Mouse (Mus musculus) embryo, embryonic 10 days (tissue): ENCODE measurements at regions not wholly inside any gene's neighbourhood (a gene's known extent, or its start where the extent isn't known, plus 50 kb on each side); places are given as distances from the start of the nearest gene placed in this dataset.
A peak's percentile ranks its signal among the peaks of the same experiment; 100 is the strongest.

Experiments
- DNase-seq: peaks from one replicate; pipeline ENCODE4 v3.0.0-alpha.2; 2015; ENCODE audit warnings: low spot score

GRCm38 (mm10) chr3:124849915-124850314, 269.0 kb upstream of the 1700003H04Rik start:
- DNase-seq = no peak

- no peak for DNase-seq
Observed at GRCm38 (mm10) chr3:124820586-124820985, 239.7 kb upstream of the 1700003H04Rik start.

- no peak for DNase-seq
Observed at GRCm38 (mm10) chr3:124806891-124807290, 226.0 kb upstream of the 1700003H04Rik start.

- peak; percentile 43 for DNase-seq
Observed at GRCm38 (mm10) chr3:124789220-124790017, 208.5 kb upstream of the 1700003H04Rik start.

- DNase-seq = no peak
Observed at GRCm38 (mm10) chr3:124788181-124788580, 207.3 kb upstream of the 1700003H04Rik start.

GRCm38 (mm10) chr3:124770326-124770725, 189.4 kb upstream of the 1700003H04Rik start:
- no peak for DNase-seq

GRCm38 (mm10) chr3:124769252-124769651, 188.4 kb upstream of the 1700003H04Rik start:
- no peak for DNase-seq

GRCm38 (mm10) chr3:124755693-124756435, 175.0 kb upstream of the 1700003H04Rik start:
- DNase-seq = no peak

- no peak for DNase-seq
Observed at GRCm38 (mm10) chr3:124752571-124753118, 171.7 kb upstream of the 1700003H04Rik start.

- no peak for DNase-seq
Observed at GRCm38 (mm10) chr3:124749314-124749713, 168.4 kb upstream of the 1700003H04Rik start.

GRCm38 (mm10) chr3:124728281-124728680, 147.4 kb upstream of the 1700003H04Rik start:
- DNase-seq = no peak

- DNase-seq = no peak
Observed at GRCm38 (mm10) chr3:124712166-124712565, 131.3 kb upstream of the 1700003H04Rik start.

- no peak for DNase-seq
Observed at GRCm38 (mm10) chr3:124673551-124673950, 92.7 kb upstream of the 1700003H04Rik start.

GRCm38 (mm10) chr3:124658153-124658552, 77.3 kb upstream of the 1700003H04Rik start:
- no peak for DNase-seq

GRCm38 (mm10) chr3:124633372-124633771, 52.5 kb upstream of the 1700003H04Rik start:
- no peak for DNase-seq
